Mouse (Mus musculus) lung, adult 2 months (tissue): ENCODE measurements around the gene Dctd.

ENCODE experiments used
- CTCF ChIP-seq: fragments of 200-500 bp; IDR thresholded peaks from 2 replicates; pipeline ENCODE4 v1.5.1; 2011; ENCODE audit warnings: mild to moderate bottlenecking, low read length, control low read depth; ENCODE audit not compliant: insufficient read depth
- POLR2A ChIP-seq: fragments of 200-500 bp; IDR thresholded peaks from 2 replicates; pipeline ENCODE4 v1.6.1; 2011; ENCODE audit warnings: low read depth, mild to moderate bottlenecking, control low read depth, low read length, borderline replicate concordance; ENCODE audit errors: extremely low read depth

DNA sequence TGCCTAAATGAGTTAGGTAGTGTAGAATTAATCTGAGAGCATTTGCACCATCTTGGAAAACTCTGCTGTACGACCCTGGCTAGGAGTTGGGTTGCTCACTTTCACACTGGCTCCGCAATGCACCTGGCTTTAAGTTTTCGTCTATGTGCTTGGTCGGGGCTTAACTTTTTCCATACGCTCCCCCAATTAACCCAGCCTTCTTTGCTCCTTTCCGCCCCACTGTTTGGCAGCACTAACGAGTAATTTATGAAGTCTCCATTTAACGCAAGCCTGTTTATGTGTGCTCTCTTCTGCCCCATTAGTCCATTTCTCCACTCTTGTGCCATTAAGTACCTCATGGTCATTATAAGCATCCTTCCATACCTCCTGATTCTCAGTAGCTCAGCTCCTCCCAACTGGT is 8.2 kb upstream of the Dctd start:
- TF ChIP-seq CTCF (no peak), POLR2A (no peak)
